Mouse (Mus musculus) lung, adult 2 months (tissue): ENCODE data around the gene Mthfd1. TPM values are rescaled to one million over a fixed set of nuclear protein-coding genes. Genes with fewer than 3 reads are reported as not detected.

ENCODE experiments used
- DNase-seq: peaks from one replicate; pipeline ENCODE4 v3.0.0; 2022
- H3K4me1 ChIP-seq: fragments of 200-500 bp; 2 replicates; pipeline ENCODE4 v1.6.1; 2011; ENCODE audit warnings: low read length; ENCODE audit not compliant: control insufficient read depth, insufficient read depth
- H3K4me3 ChIP-seq: fragments of 200-500 bp; replicated peaks from 2 replicates; pipeline ENCODE3; 2011; ENCODE audit warnings: low read depth, mild to moderate bottlenecking, control low read depth, low read length; ENCODE audit errors: extremely low read depth
- CTCF ChIP-seq: fragments of 200-500 bp; IDR thresholded peaks from 2 replicates; pipeline ENCODE4 v1.5.1; 2011; ENCODE audit warnings: mild to moderate bottlenecking, low read length, control low read depth; ENCODE audit not compliant: insufficient read depth
- POLR2A ChIP-seq: fragments of 200-500 bp; IDR thresholded peaks from 2 replicates; pipeline ENCODE4 v1.6.1; 2011; ENCODE audit warnings: low read depth, mild to moderate bottlenecking, control low read depth, low read length, borderline replicate concordance; ENCODE audit errors: extremely low read depth
- WGBS: fragments of 180-500 bp; shearing (Covaris S2); methylation state at CpG from one replicate; pipeline ENCODE4 v1.1.7; 2018; 5-methylcytosine and 5-hydroxymethylcytosine counted together
- polyA plus RNA-seq: library from polyadenylated mRNA; depleted of rRNA; stranded (reverse); fragments of >200 nt; gene quantifications from 2 replicates; pipeline ENCODE4 v1.2.3, GENCODE M21; 2012

The Mthfd1 gene
- polyA plus RNA-seq, 1 experiment, result 96.2 TPM

DNA sequence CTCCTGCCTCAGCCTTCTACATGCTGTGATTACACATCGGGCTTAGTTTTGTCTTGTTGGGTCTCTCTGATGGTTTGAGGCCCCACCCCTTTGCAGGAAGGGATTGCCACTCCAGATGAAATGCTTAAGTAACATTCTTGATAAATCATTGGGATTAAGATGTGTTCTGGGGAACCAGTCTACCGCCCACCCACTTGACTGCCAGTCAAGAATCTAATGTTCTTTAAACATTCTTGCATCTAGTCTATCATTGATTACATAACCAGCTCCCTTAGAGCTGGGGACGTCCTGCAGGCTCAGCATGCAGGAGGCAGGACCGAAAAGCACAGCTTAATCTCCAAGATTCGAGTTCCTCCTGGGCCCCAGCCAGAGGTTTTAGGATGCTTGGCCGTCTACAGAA lies 23.1 kb downstream of the Mthfd1 start:
- DNase-seq, result no peak
- WGBS, result 51% methylated on average over 6 of the region's 6 CpGs
- no peaks in the 10 kb centered on the region for H3K4me1 ChIP-seq
- TF ChIP-seq POLR2A, result no peak
- no peak for TF ChIP-seq CTCF
- no peak overlapping the region for H3K4me3 ChIP-seq

DNA sequence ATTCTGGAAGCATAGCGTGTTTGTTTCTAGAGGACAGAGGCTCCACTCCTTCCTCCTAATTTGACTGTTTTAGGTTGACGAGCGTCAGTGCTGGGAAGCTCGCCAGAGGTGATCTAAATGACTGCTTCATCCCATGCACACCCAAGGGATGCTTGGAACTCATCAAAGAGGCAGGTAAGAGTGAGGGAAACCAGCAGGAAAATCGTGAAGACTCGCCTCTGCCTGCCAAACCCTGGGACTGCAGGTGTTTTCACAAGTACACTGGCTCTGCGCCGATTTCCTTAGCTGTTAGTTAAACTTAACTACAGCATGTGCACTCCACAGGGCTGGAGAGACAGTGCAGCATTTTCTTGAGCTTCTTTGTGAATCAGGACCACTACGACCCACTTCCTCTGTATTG lies 25.5 kb downstream of the Mthfd1 start:
- Histone ChIP-seq H3K4me1 (no peaks in the 10 kb centered on the region), H3K4me3 (no peak overlapping the region)
- 84% methylated on average over 9 of the region's 9 CpGs for WGBS
- no peak for TF ChIP-seq POLR2A
- no peak for DNase-seq

- Histone ChIP-seq H3K4me3 (no peak overlapping the region), H3K4me1 (no peaks in the 10 kb centered on the region)
- WGBS, result 61% methylated on average over 2 of the region's 2 CpGs
- no peak for DNase-seq
- TF ChIP-seq POLR2A, result no peak
- TF ChIP-seq CTCF, result no peak
These were observed 26.1 kb downstream of the Mthfd1 start for GRCm38 (mm10) chr12:76281111-76281660.

DNA sequence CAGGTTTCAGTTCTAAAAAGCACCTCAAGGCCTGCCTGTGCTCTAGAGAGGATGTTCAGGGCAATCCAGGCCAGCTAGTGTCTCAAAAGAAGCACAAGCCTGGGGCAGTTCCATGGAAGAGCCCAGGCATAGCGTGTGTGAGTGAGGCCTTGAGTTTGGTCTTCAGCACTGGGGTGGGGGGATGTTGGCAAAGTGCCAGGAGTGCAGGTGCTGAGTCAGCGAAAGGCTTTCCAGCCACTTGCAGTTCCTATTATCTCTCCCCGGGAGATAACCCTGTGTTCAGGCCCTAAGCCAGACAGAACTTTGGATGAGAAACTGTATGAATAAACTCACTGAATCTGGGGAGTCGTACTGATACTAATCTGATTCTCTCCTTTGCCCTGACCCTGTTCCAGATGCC lies 27.0 kb downstream of the Mthfd1 start:
- Histone ChIP-seq H3K4me3 (no peak overlapping the region), H3K4me1 (no peaks in the 10 kb centered on the region)
- no peak for DNase-seq
- 51% methylated on average over 4 of the region's 4 CpGs for WGBS
- TF ChIP-seq CTCF (no peak), POLR2A (no peak)

- TF ChIP-seq POLR2A, result no peak
- 93% methylated on average over 17 of the region's 17 CpGs for WGBS
- no peak for DNase-seq
- Histone ChIP-seq H3K4me1 (no peaks in the 10 kb centered on the region), H3K4me3 (no peak overlapping the region)
These were observed 27.6 kb downstream of the Mthfd1 start for GRCm38 (mm10) chr12:76282532-76283173.

DNA sequence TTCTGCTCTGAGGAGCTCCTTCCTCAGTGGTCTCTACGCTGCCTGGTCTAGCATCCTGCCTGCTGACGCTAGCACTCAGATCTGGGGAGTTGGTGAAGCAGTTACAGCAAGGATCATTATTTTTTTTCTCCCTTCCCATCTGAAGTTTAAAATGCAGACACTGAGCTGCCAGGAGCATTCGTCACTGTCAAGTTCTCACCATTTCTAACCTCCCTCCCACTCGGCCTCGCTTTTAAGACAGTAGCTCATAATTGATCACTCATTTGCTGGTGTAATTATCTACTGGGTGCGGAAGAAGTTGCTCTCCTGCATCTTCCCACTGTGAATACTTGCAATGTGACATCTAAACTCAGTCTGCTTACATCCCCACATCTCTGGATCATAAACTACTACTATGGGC lies 30.3 kb downstream of the Mthfd1 start:
- no peak overlapping the region for H3K4me3 ChIP-seq
- no peak for DNase-seq
- TF ChIP-seq POLR2A (no peak), CTCF (no peak)
- no peaks in the 10 kb centered on the region for H3K4me1 ChIP-seq
- 84% methylated on average over 6 of the region's 6 CpGs for WGBS

DNA sequence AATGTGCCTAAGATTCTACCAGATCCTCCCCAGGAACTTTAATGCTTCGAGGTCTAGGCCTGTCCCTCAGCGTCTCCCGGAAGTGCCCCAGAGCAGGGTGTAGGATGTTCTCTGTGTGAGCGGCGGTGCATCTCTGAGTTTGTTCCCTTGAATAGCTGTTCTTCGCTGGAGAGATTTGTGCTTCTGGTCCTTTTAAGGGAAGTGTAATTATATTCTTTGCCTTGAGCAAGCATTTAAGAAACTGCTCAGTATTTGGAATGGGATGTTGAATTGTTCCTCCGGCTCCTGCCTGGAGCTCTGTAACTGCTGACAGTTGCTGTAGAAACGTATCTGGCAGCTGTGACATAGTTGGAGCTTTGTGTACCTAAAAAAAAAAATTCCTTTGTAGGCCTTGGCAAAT lies 32.9 kb downstream of the Mthfd1 start:
- 78% methylated on average over 8 of the region's 8 CpGs for WGBS
- DNase-seq, result no peak
- TF ChIP-seq CTCF (no peak), POLR2A (no peak)
- H3K4me1 ChIP-seq, result no peaks in the 10 kb centered on the region
- H3K4me3 ChIP-seq, result no peak overlapping the region

DNA sequence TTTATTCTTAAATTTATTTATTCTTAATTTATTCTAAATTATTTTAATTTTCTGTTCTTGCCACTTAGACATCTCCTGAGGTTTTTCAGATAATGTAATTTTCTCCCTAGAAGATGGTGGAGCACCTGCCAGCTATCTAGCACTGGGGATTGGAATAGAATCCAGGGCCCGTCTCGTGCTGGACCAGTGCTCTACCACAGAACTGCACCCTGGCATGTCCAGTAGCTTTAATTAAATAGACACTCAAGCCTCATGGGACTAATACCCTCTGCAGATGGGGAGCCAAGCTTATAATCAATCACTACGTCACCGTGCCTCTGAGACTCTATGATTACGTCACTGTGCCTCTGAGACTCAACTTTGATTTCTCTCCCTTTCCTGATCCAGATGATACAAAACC lies 33.4 kb downstream of the Mthfd1 start:
- no peak for DNase-seq
- Histone ChIP-seq H3K4me1 (no peaks in the 10 kb centered on the region), H3K4me3 (no peak overlapping the region)
- WGBS, result 88% methylated on average over 5 of the region's 5 CpGs
- no peak for TF ChIP-seq CTCF
- TF ChIP-seq POLR2A, result no peak

- WGBS, result 95% methylated on average over 12 of the region's 12 CpGs
These were observed 34.3 kb downstream of the Mthfd1 start for GRCm38 (mm10) chr12:76289428-76289827.

DNA sequence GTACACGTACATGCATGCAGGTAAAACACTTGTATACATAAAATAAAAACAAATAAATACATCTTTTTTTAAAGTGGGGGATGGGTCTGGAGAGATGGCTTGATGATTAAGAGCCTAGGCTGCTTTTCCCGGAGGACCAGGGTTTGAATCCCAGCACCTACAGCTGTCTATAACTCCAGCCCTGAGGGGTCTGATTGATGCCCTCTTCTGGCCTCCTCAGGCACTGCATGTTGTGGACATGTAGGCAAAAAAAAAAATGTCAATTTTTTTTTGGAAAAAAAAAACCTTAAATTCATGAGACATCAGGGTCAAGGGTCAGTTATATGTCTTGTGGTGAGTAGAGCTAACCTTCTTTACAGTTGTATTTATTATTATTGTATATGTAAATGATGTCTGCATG lies 35.2 kb downstream of the Mthfd1 start:
- WGBS, result 93% methylated on average over 2 of the region's 2 CpGs
- peak; percentile 50; the same call in 1 of the 2 replicates for TF ChIP-seq CTCF
- TF ChIP-seq POLR2A, result no peak
- Histone ChIP-seq H3K4me3 (no peak overlapping the region), H3K4me1 (no peaks in the 10 kb centered on the region)
- DNase-seq, result no peak

More at GRCm38 (mm10) chr12:76289428-76289827, 34.3 kb downstream of the Mthfd1 start:
- no peak for TF ChIP-seq CTCF
- TF ChIP-seq POLR2A, result no peak
- H3K4me3 ChIP-seq, result no peak overlapping the region
- no peak for DNase-seq
- H3K4me1 ChIP-seq, result no peaks in the 10 kb centered on the region

DNA sequence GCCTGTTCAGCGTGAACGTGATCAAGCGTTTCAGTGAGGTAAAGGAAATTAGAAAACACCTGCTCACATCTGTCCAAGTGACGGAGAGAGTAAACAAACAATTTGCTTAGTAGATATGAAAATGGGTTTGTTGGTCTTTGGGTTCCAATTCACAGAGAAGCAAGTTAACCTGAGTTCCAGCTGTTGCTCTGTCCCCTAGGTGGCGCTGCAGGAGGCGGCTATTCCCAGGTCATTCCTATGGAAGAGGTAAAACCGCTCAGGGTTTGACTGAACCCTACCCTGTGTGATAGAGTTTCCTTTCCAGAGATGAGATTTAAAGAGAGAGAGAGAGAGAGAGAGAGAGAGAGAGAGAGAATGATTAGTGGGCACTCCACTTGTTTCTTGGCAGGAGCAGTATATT lies 38.1 kb downstream of the Mthfd1 start:
- peak; percentile 77 for DNase-seq
- TF ChIP-seq POLR2A, result no peak
- peak; percentile 89 for TF ChIP-seq CTCF
- WGBS, result 46% methylated on average over 7 of the region's 7 CpGs

More for the DNA sequence above, 38.1 kb downstream of the Mthfd1 start:
- H3K4me3 ChIP-seq, result no peak overlapping the region
- no peaks in the 10 kb centered on the region for H3K4me1 ChIP-seq
